Mouse (Mus musculus) CD8-positive naive resting alpha-beta T cell, adult 2 months (primary cell): ENCODE measurements around the gene Arl10.
A peak's percentile ranks its signal among the peaks of the same experiment; 100 is the strongest.

Experiments
- DNase-seq, 2 experiments: peaks; one replicate each; pipeline ENCODE4 v3.0.0; 2022; ENCODE audit warnings: low read depth in 2 of 2, low spot score in 2 of 2

Arl10 gene

DNA sequence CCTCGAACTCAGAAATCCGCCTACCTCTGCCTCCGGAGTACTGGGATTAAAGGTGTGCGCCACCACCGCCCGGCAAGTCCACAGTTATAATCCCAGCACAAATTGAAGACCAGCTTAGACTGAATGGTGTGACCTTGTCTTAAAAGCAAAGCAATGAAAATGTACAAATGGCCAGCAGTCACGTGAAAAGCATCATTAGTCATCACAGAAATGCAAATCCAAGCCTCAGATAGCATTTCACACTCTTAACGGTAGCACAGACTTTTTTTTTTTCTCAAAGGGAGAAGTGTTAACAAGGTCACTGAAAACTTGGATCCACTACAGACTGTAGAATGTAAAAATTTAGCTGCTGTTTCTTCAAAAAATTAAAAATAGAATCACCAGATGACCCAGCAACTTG, 41.5 kb downstream of the Arl10 start:
- no peak for DNase-seq

DNA sequence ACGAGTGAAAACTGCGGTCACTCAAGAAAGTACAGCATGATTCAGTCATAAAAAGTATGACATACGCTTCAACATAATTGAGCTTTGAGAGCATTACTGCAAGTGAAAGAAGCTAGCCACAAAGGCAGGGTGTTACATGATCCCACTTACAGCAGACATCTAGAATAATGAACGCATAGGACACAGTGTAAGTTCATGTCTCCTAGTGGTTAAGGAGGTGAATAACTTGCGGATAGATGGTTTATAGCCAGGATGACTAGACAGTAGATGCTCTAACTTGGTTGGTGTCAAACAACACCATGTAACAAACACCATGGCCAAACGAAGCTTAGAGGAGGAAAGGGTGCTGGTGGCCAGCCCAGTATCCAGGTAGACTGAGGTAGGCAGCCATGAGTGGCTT, 42.2 kb downstream of the Arl10 start:
- no peak for DNase-seq

DNA sequence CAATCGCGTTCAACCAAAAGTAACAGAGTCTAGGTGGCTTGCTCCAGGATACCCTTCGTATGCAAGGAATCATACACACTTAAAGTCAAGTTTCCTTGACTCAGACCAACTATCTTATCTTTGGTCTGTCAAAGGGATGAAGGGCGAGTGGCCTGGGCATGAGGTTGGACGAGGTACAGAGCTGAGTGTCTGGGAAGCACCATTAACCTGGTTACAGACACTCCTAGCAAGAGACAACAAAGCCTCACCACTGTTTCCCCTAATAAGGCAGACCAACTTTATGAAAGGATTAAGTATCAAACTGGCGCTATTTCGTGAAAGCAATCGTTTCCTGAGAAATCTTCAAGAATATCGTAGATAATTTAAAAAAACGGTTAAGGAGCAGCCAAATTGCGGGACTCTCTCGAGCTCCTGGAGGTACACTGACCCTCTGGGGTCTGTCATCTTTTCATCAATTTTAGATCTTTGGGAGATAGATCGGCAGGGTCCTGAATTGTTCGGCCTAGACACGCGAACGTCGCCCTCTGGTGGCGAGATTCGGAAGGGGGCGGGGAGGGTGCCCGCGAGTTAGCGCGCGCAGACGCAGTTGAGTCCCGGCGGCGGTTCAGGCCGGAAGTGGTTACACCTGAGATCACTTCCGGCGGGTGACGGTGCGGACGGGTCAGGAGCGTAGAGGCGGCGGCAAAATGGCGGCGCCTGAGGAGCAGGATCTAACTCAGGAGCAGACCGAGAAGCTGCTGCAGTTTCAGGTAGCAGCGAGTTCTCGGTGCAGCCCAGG, 46.5 kb downstream of the Arl10 start, which contains the start of gene Faf2:
TSS of gene Faf2 (plus strand) at position 630 of the 778 bp plus-strand sequence.
- peak; percentile 99 to 100 for DNase-seq

DNA sequence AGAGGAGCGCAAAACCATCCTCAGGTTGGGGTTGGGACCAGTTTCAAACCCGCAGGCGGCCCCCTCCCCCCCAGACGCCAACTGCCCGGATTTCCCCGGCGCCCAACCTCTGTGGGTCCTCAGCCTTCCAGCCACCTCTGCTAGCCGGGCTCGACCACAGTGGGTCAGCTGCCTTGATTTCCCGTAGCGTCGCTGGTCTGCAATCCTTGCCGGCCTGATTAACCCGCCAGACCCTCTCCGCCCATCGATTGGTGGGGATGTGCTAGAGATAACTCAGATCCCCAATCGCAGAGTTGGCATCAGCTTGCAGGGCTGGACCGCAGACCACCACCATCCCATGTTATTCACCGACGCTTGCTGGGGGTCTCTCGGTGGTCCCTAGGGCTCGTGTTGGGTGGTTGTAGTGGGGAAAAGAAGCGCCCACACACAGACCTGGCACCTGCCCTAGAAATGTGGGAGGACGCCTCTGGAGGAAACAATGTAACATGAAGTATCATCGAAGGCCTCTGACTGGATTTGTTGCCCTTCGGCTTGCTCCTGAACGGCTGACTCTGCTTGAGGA, 47.2 kb downstream of the Arl10 start:
- peak in 1 of 2 experiments; percentile 11 for DNase-seq

DNA sequence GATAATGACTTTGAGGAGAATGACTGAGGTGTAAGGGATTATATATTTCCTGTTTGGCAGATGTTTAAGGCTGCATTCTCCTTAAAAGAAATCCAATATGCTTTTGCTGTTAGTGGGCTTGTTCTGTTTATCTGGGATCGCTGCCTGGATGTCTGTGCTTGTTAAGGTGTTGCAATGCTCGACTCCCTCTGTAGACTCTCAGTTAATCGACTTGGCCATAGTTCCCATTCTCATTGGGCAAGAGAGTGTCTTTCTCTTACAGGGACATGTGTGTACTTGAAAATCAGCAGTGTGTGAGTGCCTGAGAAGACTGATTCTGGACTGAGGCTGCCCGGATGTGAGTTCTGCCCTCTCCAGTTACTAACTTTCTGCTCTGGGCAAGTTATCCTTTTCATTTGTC, 54.3 kb downstream of the Arl10 start:
- no peak for DNase-seq
